Mouse (Mus musculus) gonadal fat pad, adult 2 months (tissue): ENCODE data around the gene Rfx4. TPM values are rescaled to one million over a fixed set of nuclear protein-coding genes. Genes with fewer than 3 reads are reported as not detected.
A peak's percentile ranks its signal among the peaks of the same experiment; 100 is the strongest.

Experiments
- DNase-seq: peaks from one replicate; pipeline ENCODE4 v3.0.0-alpha.2; 2012; ENCODE audit warnings: low read depth
- polyA plus RNA-seq: library from polyadenylated mRNA; depleted of rRNA; stranded (reverse); fragments of >200 nt; gene quantifications from 2 replicates; pipeline ENCODE4 v1.2.3, GENCODE M21; 2012; rRNA removed

Rfx4 gene
- 0.30 TPM in 2 replicates for polyA plus RNA-seq

GRCm38 (mm10) chr10:84755786-84756203 lies at the start of gene Rfx4:
Gene Rfx4, plus strand, starts transcription at chr10:84756062.
- no peak for DNase-seq

GRCm38 (mm10) chr10:84706543-84706942 lies 49.3 kb upstream of the Rfx4 start:
- DNase-seq = no peak

- DNase-seq = peak; percentile 74
Measured at GRCm38 (mm10) chr10:84707226-84707625, 48.6 kb upstream of the Rfx4 start.

- DNase-seq = no peak
Measured at GRCm38 (mm10) chr10:84707752-84708530, 47.9 kb upstream of the Rfx4 start.

GRCm38 (mm10) chr10:84710192-84710591 lies 45.7 kb upstream of the Rfx4 start:
- no peak for DNase-seq

- no peak for DNase-seq
Measured at GRCm38 (mm10) chr10:84710827-84711226, 45.0 kb upstream of the Rfx4 start.

GRCm38 (mm10) chr10:84711479-84711878 lies 44.4 kb upstream of the Rfx4 start:
- no peak for DNase-seq

- DNase-seq = no peak
Measured at GRCm38 (mm10) chr10:84711940-84712339, 43.9 kb upstream of the Rfx4 start.

GRCm38 (mm10) chr10:84712532-84712931 lies 43.3 kb upstream of the Rfx4 start:
- no peak for DNase-seq

GRCm38 (mm10) chr10:84713043-84713442 lies 42.8 kb upstream of the Rfx4 start:
- no peak for DNase-seq

GRCm38 (mm10) chr10:84715639-84716038 lies 40.2 kb upstream of the Rfx4 start:
- no peak for DNase-seq

GRCm38 (mm10) chr10:84716581-84716980 lies 39.3 kb upstream of the Rfx4 start:
- DNase-seq = no peak

GRCm38 (mm10) chr10:84722711-84723110 lies 33.2 kb upstream of the Rfx4 start:
- no peak for DNase-seq

GRCm38 (mm10) chr10:84727005-84727404 lies 28.9 kb upstream of the Rfx4 start:
- no peak for DNase-seq

GRCm38 (mm10) chr10:84727760-84728159 lies 28.1 kb upstream of the Rfx4 start:
- no peak for DNase-seq

GRCm38 (mm10) chr10:84730078-84730477 lies 25.8 kb upstream of the Rfx4 start:
- no peak for DNase-seq

- no peak for DNase-seq
Measured at GRCm38 (mm10) chr10:84730956-84731355, 24.9 kb upstream of the Rfx4 start.

GRCm38 (mm10) chr10:84733511-84733910 lies 22.4 kb upstream of the Rfx4 start:
- no peak for DNase-seq

GRCm38 (mm10) chr10:84754851-84755785 lies 744 bp upstream of the Rfx4 start:
- DNase-seq = no peak

- no peak for DNase-seq
Measured at GRCm38 (mm10) chr10:84756435-84757095, 703 bp downstream of the Rfx4 start.

GRCm38 (mm10) chr10:84757426-84758199 lies 1.8 kb downstream of the Rfx4 start:
- no peak for DNase-seq

GRCm38 (mm10) chr10:84758200-84758468 lies 2.3 kb downstream of the Rfx4 start:
- no peak for DNase-seq
